Mouse (Mus musculus) retina, postnatal 7 days (tissue): ENCODE measurements around the gene Ccdc92.

ENCODE experiments used
- DNase-seq: peaks from one replicate; pipeline ENCODE4 v3.0.0-alpha.2; 2012; ENCODE audit warnings: low read depth, low spot score

Ccdc92 gene

DNA sequence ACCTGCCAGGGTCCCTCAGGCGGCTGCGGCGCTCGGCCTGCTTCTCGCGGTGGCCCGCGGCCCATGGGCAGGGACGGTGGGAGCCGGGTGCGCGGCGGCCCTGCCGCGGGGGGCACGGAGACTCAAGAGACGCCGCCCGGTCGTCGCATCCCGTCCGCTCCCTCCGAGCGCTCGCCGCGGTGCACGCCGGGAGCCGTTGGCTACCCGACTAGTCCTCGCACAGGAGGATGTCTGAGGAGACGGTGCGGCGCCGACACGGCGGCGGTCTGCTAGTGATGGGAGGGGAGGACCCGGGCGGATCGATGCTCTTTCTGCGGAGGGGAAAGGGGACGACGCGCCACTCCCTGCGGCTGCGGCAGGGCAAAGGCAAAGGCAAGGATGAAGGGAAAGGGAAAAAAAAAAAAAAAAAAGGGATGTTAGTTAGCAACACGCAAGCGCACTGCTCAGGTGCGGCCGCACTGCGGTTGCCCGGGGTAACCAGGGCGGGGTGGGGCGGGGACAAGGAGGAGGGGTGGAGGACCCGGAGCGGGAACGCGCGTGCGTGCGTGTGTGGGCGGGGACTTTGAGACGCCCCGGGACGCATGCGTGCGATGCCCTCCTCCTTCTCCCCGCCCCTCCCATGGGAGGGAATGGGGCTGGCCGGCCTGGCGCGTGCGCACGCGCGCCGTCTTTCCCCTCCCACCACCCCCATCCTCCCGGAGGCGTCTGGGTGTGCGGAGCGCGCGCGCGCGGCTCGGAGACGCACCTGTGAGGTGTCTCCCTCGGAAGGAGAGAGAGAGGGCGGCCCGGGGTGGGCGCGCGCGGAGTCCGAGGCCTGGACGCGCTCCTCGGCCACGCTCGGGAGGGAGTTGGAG, at the start of gene Ccdc92, which contains the start of gene Zfp664:
Gene Ccdc92 (minus strand): TSS at position 412 of the 854 bp plus-strand sequence.
Gene Zfp664 (plus strand): TSS at position 679 of the 854 bp plus-strand sequence.
- DNase-seq: peak; percentile 98

DNA sequence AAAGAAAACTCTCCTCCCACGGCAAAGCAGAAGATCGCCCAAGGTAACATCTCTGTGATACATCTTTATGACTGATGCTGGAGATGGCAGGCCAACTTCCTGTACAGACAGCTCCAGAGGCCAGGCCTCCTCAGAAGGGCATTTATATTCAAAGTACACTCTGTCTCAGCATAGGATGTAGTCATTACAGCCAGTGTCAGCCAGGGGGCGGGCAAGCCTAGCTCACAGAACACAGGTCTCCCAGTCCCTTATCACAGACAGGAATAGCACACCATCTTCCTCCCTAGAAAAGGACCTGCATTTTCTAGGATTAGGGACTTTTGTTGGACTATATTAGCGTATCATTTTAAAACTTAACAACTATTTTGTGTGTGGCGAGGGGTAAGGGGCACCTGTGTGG, 46.6 kb upstream of the Ccdc92 start:
- peak; percentile 70 for DNase-seq

DNA sequence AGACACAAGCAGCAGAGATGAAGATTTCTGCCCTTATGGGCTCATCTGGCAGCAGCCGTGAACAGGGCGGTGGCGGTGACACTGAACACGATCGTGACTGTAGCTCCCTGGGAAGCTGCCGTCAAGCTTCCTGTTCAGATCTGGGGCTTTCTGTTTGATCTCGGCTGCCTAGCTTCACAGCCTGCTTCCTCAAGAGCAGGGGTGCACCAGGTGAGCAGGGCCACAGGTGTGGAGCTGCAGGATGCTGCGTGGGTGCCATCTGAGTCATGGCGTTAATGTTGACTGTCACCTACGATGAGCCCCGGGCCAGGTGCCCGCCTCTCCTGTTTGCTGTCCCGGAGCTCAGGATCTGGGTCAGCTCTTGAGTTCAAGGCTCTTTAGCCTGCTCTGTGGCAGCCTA, 44.7 kb upstream of the Ccdc92 start:
- no peak for DNase-seq

DNA sequence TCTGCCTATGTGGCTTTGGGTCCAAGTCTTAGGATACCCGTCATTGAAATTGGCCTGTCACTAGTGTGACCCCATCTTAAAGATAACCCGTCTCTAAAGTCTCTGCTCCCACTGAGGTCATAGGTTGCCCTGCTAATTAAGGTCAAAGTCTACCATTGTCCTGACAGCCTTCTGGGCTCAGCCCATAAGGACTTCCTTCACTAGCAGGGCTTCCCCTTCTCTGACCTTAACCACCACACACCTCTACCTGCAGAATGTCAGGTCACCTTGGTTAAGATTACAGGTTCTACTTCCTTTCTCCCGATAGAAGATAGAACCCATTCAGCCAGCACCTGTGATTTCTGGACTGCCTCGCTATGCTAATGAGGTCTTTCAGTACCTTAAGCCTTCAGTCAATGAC, 41.6 kb upstream of the Ccdc92 start:
- DNase-seq: no peak

DNA sequence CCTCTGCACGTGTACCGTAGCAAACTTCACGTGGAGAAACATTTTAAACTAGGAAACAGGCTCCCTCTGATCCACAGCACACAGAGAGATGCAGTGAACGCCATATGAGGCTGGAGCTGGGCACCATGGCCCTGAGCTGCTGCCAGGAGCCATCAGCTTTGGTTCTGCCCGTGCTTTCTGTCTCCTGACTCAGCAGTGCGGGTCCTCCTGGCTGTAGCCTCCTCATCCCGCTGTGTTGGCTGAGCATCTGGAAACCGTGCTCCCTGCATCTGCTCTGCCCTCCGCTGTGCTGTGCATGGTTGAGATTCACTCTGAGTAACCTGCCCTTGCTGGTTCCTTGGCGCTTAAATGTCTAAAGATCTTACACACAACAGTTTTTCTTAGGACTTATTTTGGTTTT, 40.0 kb upstream of the Ccdc92 start:
- DNase-seq: no peak

DNA sequence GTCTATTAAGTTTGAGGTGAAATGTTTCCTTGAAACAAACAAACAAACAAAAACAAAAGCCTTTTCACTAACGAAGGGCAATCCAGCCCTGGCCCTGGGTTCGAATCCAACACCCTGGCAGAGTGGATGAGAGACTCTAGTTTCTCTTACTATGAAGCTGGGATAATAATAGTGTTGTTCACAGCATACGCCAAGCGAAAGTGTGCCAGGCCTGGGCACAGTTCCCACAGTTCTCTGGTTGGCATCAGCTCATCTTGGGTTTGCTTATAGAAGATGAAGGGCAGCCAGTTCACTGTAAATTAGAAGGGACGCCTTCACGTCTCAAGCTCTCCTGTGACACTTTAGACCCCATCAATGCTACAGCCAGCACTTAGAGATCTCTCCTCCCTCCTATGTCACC, 39.5 kb upstream of the Ccdc92 start:
- DNase-seq: no peak

DNA sequence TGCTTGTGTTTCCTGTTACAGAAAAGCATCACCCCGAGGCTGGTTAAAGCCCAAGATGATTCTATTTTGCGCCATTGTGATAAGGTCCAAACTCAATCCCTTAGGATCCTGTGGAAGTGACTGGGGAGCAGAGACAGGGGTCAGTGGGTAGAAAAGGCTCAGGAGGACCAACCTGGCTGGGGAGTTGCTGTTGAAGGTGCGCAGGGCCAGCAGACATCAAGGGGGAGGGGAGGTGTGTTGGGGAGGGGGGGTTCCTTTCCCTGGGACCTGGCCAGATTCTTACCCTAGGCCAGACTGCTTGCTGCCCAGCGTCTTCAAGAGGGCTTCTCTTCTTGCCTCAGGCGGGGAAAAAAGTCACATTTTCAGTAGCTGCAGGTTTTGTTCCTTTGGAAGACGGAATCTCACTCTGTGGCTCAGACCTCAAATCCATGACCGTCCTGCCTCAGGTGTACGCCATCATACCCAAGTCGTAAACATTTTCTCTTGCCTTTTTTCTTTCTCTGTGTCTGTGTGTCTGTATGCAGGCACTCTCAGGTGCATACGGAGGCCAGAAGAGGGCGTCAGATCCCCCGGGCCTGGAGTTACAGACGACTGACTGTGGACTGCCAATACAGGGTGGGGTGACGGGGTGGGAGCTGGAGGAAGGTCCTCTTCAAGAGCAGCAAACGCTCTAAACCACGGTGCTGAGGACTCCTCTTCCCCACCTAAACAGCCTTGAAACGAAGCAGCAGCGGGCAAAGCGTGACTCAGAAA, 38.7 kb upstream of the Ccdc92 start:
- DNase-seq: no peak

DNA sequence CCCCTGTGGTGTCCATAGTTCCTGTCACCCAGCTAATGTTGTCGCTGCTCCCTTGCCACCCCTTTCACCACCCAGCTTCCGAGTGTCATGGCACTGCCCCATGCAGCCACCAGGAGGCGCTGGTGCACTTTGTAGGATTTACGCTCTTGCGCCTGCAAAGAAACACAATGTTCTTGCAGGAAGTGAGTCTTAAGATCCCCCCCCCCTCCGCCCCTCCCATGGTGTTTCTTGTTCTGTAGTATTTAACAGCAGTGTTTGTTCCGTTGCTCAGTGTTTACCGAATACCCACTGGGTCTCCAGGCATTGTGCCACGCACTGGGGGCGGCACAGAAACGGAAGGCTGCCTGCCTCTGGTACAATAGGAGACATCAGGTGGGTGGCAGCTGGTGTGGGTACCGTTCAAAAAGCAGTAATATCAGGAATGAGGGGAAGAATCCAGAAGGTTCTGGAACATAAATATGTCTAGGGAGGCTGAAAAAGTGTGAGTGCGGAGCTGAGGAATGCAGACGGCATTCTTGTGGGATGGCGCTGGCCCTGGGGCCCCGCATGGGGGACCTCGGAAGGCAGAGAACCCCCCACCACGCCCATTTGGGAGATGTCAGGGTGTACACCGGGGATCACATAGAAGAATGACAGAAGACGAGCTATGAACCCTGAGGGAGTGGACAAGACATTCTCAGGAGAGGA, 37.9 kb upstream of the Ccdc92 start:
- DNase-seq: peak; percentile 81

DNA sequence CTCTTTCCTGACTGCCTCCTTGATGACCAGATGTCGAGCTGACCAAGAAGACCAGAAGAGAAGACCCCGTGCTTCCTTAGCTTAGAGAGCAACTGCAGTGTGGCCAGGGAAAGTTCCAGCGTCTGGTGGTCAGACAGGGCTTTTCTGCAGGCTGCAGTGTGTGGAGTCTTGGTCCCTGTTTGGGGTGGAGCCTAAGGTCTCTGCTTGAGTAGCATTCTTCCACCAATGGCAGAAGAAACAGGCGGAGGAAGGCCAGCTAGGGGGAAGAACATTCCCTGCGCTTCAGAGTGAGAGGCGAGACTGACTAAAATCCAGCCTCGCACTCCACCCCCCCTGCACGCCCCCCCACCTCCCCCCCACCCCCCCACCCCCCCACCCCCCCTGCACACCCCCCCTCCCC, 33.9 kb upstream of the Ccdc92 start:
- no peak for DNase-seq

DNA sequence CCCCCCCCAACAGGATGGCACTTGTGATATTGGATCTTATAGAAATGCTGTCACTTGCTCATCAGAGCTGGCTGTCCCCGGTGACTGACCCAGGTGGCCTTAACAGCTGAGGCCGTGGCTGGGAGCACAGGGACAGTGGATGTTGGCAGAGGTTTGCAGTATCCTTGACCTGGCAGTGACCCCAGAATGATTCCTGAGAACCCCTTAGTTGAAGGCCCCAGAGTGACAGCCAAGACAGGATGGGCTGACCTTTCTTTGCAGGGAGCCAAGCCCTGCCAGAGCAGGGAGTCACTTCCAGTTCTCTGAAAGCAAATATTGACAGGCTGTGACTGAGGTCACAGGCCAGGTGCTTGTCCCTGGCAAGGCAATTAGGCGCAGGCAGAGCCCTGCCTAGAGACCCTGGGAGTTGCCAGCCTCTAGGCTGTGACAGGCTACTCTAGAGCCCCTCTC, 29.7 kb upstream of the Ccdc92 start:
- DNase-seq: no peak

DNA sequence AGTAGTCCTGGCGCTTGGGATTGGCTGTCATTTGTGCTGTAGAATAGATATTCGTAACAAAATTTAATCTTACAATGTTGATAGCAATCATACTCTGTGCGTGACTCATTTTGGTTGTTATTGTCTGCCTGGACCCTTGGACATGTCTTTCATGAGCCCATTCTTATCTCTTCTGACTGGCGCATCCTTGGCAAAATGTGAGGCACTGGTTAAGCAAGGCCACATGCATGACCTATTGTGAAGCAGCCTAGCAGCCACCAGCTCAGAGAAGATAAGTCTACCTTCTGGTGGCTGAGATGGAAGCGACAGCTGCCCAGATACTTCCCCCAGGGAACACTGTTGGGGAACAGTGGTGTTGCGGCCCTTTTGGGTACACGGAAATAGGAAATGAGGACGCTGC, 26.4 kb upstream of the Ccdc92 start:
- DNase-seq: no peak

DNA sequence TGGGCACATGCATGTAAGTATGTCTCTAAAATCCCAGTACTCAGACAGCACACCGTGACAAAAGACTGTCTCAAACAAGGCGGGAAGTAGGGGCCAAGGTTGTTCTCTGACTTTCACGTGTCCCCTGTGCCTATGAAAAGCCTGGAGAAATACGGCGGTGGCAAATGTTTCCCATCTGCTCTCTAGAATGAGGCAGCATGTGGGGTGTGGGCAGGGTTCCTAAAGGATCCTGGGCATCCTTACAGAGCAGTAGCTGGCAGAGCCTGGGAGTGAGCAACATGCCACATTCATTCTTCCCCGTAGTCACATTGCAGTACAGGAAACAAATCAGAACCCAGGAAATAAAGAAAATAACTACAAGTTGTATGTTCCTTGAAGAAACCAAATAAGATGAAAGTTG, 21.7 kb upstream of the Ccdc92 start:
- DNase-seq: no peak

DNA sequence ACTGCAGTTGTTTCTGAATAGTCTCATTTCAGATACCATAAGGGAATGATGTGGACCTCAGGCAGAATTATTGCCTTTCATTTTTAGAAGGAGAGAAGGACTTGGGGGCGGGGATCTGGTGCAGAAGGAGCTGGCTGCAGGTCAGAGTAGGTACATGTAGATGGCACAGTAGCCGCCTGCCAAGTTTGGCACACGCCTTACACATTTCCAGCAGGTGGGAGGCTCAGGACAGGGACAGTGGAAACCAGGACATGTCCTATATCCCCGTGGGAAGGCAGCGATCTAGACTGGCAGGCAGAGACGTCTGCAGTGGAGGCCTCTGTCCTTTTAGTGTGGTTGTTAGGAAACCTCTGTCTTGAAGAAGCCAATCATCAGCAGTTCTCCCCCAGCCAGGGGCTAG, 17.6 kb upstream of the Ccdc92 start:
- no peak for DNase-seq

DNA sequence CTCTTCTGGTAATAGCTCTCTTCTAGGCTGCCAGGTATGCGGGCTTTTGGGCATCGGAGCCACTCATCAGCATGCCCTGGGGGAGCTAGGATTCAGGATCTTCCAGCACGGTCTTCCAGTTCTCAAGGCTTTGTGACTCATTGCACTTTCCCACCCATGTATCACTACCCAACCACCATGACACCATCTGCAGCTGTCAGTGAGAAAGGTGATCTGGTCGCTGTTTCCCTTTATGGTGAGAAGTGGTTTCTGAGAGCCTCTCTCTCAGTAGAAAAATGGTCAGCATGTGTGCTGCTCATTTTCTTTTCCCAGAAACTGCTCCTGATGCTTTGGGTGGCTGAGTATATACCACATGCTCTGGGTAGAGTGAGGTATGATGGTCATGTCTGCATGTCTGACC, 17.0 kb upstream of the Ccdc92 start:
- no peak for DNase-seq

DNA sequence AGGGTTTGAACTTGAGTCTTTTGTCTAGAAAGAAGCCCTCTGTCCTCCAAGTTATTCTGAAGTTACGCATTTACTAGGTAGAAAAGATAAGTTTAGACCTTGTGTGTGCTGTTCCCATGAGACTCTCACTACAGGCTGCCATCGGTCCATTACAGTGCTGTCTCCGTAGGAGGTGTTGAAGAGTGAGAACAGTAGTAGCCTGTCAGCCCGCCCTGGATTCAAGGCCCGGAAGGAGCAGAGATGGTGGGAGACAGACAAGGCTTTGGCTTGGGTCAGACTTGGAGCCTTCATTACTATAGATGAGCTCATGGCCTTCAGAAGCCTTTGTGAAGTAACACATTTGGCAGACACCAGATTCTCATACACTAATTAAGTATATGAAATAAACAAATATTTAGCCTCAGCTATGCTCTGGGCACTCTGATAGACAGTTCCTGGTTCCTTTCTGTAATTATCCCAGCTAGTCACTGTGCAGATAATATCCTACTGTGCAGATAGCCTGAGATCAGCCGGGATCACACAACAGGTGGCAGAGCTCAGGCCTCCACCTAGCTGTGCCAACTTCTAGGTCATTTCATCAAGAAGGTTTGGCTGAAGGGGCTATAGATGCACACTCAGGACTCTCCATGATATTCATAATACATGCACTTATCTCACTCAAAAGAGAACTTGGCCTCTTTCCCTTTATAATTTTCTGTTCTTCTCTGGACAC, 11.8 kb upstream of the Ccdc92 start:
- no peak for DNase-seq

DNA sequence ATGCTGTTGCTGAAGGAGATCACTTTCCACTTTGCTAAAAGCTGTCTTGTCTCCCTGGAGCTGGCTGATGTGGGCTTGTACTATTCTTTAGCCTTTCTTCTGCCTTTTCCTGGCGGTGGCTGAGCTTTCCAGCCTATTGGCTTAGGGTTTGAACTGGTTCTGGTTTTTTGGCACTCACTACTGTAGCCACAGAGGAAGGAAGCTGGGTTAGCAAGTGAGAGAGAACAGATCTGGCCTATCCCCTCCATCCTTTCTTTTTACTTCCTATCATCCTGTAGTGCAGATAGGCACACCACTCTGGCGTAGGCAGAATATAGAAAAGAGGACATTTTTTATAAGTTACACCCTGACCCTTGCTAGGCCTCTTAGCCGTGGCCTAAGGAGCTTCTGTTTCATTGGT, 10.9 kb upstream of the Ccdc92 start:
- no peak for DNase-seq

DNA sequence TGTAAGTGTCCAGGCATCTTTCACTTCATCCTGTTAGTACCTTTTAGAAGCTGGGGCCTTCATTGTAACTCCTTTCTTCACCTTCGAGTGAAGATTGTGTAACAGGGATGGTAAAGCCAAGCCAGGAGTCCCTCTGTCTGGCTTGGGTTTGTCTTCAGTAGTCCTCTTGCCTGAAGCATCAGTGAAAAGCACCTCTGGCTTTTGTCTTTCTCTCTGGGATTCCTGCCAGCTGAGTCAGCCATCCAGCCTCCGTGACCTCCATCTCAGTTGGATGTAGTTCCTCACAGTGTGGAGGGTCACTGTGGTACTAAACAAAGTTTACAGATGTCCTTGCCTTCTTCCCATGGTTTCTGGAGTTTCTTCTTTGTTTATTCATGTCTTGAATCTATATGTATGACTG, 9.8 kb upstream of the Ccdc92 start:
- no peak for DNase-seq

DNA sequence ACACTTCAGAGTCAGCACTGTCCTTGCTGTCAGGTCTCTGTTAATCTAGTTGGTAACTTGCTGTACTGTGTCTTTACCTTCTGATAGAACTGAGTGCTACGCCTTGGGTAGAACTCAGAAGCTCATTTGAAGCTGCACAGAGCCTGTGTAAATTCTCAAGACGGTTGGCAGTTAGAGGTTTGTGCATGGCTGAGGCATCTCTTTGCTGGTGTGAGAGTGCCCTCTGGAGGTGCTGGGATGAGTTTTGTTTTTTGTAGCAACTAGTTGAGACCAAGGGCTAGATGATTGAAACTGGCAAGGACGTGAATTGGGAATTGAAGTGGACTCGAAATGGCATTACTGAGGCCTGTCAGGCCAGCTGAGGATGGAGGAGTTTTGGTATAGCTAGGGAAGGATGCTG, 6.8 kb upstream of the Ccdc92 start:
- DNase-seq: peak; percentile 59

DNA sequence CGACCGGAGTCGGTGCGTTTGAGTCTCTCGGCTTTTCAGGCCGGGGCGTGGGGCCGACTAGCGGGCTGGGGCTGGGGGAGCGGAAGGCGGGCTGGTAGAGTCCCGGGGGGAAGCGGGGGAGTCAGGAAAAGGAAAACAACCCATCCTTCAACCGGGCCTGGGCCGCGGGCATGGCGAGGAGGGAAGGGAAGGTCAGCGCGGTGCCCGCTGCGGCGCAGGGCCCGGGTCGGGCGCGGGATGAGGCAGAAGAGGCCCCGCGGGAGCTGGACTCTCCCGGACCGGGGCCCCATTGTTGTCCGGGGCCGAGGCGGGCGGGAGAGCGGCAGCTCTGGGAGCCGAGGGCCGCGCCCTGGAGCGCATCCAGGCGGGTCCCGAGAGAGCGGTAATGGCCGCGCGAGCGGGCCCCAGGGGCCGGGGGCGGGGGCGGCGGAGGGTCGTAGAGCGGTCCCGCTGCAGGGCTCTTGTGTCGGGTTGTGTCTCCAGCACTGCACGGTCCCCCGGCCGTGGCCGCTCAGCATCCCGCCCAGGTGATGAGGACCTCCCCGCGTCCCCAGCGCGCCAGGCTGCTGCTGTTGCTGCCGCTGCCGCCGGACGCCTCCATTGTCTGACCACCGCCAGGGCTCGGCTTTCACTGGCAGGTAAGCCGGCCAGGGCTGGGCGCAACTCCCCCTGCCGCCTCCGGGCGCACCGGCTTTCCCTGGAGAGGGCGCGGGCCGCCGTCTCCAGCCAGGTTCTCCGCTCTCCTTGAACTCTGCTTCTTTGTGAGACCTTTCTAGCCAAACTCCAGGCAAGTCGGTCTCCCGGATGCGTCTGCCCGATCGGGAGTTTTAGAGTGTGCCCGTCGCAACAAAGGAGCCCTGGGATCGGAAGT, 882 bp upstream of the Ccdc92 start:
- no peak for DNase-seq

DNA sequence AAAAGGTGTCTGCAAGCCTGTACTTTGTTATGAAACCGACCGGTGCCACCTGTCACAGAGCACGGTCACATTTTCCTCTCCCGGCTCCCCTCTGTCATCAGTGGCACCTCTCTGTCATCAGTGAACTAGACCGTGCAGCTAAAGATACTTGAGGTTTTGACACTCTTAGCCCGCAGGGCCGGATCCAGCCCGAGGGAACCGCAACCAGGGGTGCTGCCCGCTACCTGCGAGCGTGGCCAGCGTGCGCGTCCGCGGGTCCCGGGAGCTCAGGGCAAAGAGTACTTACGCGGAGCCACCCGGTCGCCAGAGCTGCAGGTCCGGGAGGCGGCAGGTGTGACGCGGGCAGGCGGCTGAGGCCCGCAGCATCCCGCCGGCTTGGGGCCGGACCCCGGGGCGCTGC, 761 bp downstream of the Ccdc92 start:
- DNase-seq: no peak

DNA sequence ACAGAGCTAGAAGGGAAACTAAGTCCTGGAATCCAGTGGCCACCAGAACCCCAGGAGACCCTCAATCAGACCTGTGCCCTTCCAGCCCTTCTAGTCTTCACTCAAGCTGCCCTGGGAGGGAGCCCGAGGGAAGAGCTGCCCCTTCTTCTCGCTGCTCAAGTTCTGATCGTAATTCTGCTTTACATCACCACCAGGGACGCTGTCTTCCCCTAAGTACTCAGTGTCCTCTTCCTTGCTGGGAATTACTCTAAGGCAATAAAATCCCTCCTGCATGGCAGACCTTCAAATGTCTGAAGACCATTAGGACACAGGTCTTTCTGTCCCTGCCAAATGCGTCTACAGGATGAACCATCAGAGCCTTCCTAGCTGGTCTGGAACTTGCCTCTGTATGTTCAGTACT, 2.2 kb downstream of the Ccdc92 start:
- no peak for DNase-seq
